Mouse (Mus musculus) heart, adult 9 months (tissue): ENCODE data around the gene Prr12.

Experiments
- DNase-seq, 2 experiments: peaks; one replicate each; pipeline ENCODE4 v3.0.0; 2022; ENCODE audit warnings: low spot score in 2 of 2

The Prr12 gene

DNA sequence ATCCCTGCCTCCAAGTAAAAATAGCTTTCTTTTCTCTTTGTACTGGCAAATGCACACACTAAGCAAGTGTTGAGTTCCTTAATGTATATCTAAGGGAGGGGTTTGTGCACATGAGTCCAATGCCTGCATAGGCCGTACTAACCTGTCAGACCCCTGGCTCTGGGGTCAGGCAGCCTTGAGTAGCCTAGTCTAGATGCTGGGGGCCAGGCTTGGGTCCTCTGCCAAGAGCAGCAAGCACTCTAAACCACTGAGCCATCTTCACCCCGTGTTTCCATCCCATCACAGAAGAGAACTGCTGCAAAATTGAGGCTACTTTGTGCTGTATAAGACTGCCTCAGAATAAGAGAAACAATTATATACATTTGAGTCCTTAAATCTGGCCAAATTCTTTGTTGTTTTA, 25.1 kb upstream of the Prr12 start:
- DNase-seq, result no peak

GRCm38 (mm10) chr7:45077322-45077721, 24.6 kb upstream of the Prr12 start:
- DNase-seq, result no peak

- no peak for DNase-seq
Measured at GRCm38 (mm10) chr7:45076501-45076900, 23.8 kb upstream of the Prr12 start.

DNA sequence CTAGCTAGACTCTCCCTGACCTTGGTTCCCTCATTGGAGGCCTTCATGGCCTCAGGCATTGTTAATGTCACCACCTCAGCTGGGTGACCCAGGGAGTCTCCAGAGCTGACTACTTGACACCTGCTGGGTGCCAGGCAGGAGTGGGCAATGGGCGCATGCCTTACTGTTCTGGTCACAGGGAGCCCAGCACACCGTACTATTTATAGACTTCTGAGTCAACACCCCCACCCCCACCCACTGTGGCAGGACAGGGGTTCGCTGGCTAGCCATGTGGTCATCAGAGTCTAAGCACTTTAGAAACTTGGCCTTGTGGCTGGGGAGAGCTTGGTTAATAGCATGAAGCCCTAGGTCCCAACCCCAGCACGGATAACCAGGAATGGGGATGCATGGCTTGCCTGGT, 22.7 kb upstream of the Prr12 start:
- DNase-seq, result peak in 1 of 2 experiments; percentile 64

DNA sequence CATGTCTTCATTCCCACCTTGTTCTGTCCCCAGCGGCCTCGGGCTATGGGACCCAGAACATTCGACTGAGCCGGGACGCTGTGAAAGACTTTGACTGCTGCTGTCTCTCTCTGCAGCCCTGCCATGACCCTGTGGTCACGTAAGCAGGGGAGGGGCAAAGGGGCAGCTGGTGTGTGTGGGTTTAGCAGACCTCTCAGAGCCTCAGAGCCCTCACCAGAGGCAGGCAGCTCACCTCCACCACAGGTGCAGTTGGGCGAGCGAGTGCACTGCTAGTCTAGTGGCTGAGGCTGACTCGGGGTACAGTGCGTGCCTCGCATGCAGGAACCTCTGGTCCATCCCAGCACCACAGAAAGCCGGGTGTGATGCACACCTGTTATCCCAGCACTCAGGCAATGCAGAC, 21.3 kb upstream of the Prr12 start:
- DNase-seq, result no peak

- no peak for DNase-seq
Measured at GRCm38 (mm10) chr7:45073171-45073707, 20.6 kb upstream of the Prr12 start.

DNA sequence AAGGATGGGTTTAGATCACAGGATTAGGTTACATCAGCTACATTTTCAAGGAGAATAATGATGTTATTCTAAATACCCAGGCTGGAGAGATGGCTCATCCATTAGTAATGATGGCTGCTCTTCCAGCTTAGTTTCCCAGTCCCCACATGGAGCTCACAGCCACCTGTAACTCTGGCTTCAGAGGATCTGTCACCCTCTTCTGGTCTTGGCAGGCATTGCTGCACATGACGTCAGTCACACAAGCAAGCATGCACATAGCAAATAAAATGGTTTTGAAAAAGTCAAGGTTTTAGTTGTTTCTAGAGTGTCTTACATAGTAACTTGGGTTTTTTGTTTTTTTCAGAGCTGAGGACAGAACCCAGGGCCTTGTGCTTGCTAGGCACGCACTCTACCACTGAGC, 19.5 kb upstream of the Prr12 start:
- DNase-seq, result no peak

- no peak for DNase-seq
Measured at GRCm38 (mm10) chr7:45069671-45070070, 17.0 kb upstream of the Prr12 start.

DNA sequence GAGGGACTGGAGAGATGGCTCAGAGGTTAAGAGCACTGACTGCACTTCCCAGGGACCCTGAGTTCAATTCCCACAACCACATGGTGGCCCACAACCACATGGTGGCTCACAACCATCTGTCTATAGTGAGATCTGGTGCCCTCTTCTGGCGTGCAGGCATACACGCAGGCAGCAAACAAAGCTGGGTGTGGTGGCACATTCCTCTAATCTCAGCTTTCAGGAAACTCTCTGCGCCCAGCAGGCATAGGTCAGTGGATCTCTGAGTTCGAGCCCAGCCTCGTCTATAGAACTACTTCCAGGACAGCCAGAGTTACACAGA, 15.3 kb upstream of the Prr12 start:
- peak in 1 of 2 experiments; percentile 46 for DNase-seq

DNA sequence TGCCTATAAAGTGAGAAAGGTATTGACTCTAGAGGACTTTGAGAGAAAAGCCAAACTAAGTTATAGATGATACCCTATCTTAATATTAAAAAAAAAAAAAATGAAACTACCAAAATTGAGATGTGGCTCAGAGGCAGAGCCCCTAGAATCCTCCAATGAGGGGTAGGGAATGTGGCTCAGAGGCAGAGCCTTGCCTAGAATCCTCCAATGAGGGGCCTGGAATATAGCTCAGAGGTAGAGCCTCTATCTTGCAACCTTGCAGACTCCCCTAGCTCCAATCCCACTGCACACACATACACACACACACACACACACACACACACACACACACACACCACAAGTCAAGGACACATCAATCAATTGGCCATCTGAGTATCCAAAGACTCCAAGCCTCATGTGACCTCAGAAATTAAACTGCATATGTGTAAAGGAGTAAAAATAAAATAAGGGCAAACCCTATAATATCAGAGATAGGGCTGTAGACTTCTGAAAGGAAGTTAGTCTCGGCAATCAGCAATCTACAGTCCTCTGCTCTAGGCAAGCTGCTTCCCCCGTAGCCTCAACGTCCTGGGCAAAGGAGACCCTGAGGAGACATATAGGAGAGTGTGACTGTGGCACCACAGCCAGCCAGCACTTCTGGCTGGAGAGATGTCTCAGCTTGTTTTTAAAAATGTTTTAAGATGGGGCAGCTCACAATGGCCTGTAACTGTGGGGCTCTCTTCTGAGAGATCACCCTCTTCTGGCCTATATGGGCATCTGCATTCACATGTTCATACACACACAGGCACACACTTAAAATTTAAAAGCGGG, 14.7 kb upstream of the Prr12 start:
- DNase-seq, result no peak

DNA sequence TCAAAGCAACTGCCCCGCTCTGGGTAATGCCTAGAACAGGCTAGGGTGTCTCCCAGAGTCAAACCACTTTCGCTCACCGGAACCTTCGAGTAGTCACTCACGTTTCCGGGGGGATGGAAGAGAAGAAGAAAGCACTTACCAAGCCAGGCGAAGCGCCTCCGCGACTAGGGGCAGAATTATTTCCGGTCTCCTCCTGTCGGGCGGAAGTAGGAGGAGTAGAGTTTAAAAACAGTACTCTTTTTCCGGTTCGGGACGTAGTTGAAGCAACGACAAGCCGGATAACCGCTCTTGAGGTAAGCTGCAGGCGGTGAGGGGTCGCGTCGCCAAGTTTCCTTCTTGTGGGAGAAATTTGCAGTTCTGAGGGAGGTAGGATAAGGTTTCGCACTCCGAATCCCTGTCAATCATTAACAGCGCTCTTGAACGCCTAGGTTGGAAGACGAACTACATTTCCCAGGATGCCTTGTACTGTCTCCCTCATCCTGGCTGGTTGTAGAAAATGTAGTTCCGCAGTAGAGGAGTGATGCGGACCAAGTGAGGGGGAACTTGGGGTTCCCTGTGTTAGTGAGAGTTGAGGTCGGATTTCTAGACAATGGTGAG, 9.7 kb upstream of the Prr12 start, which contains the start of the genes Nosip and Prrg2:
TSS of gene Nosip (plus strand) at position 191 of the 597 bp plus-strand sequence.
TSS of gene Prrg2 (minus strand) at position 439 of the 597 bp plus-strand sequence.
- peak; percentile 93 to 96 for DNase-seq

GRCm38 (mm10) chr7:45061532-45062075, 8.9 kb upstream of the Prr12 start:
- no peak for DNase-seq

DNA sequence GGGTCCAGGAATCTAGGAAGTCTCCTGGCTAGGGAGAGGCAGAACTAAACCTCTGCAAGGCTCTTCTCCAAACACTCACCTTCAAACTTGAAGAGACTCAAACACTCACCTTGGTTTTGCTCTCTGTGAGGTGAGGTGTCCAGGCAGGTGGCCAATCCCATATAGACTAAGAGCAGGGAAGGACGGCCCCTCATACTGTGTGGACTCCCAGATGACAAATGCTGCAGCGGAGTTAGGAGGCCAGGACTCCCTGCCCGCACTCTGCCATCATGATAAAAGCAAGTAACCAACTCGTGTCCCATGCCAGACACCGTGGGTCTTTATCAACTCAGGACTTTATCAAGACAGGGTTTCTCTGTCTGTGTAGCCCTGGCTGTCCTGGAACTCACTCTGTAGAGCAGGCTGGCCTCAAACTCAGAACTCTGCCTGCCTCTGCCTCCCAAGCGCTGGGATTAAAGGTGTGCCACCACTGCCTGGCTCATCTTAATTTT, 8.0 kb upstream of the Prr12 start:
- DNase-seq, result no peak

- DNase-seq, result no peak
Measured at GRCm38 (mm10) chr7:45058607-45059571, 6.2 kb upstream of the Prr12 start.

- no peak for DNase-seq
Measured at GRCm38 (mm10) chr7:45056972-45057348, 4.3 kb upstream of the Prr12 start.

- DNase-seq, result no peak
Measured at GRCm38 (mm10) chr7:45056329-45056971, 3.8 kb upstream of the Prr12 start.

- DNase-seq, result peak; percentile 97
Measured at GRCm38 (mm10) chr7:45053931-45054510, 1.3 kb upstream of the Prr12 start.

GRCm38 (mm10) chr7:45053117-45053930, 643 bp upstream of the Prr12 start:
- peak; percentile 83 for DNase-seq

- DNase-seq, result peak in 1 of 2 experiments; percentile 51
Measured at GRCm38 (mm10) chr7:45052181-45052861, 360 bp downstream of the Prr12 start.
